Mouse (Mus musculus): ENCODE data around the gene Kank4. TPM values are rescaled to one million over a fixed set of nuclear protein-coding genes. Genes with fewer than 3 reads are reported as not detected.

Kank4 gene
- polyA plus RNA-seq, 1 experiment = 0.01 TPM

DNA sequence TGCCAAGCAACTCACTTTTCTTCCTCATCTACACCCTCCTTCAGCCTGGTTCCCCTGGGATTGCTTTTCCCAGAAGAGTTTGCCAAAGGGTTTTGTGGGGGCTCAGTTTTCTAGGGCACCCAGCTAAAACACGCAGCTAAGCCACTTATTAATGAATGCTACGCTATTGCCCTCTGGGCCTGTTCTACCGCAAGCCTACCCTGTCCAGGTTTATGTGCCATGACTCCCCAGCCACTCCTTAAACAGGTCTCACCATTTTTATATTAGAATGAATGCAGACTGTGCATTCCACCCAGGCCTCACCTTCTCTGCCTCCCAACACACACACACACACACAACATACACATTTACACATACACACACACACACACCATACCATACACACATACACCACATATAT is 5.7 kb upstream of the Kank4 start:
- no peak overlapping the region for H3K4me2 ChIP-seq (ENCODE audit: low read depth)
- no peaks in the 10 kb centered on the region for H3K79me2 ChIP-seq (ENCODE audit: control insufficient read depth, insufficient read depth)
- H3K27me3 ChIP-seq (ENCODE audit: control insufficient read depth, insufficient read depth, insufficient read length) = peaks cover under 1% of the 10 kb centered on the region
- H3K4me3 ChIP-seq = no peak overlapping the region
- TF ChIP-seq MYOD1 (IDR thresholded peaks at IDR 0.05; ENCODE audit: control insufficient read depth in 1 of 3, insufficient read length in 2 of 3, low read depth in 2 of 3) (no peak), SRF (IDR thresholded peaks at IDR 0.05; ENCODE audit: control insufficient read depth, insufficient read length, low read depth) (no peak), POLR2AphosphoS2 (IDR thresholded peaks at IDR 0.05; ENCODE audit: insufficient read length, low read depth) (no peak), E2F4 (IDR thresholded peaks at IDR 0.05; ENCODE audit: insufficient read depth) (no peak), USF1 (IDR thresholded peaks at IDR 0.05; ENCODE audit: low read depth) (no peak), TCF12 (IDR thresholded peaks at IDR 0.05; ENCODE audit: insufficient read depth, poor library complexity, severe bottlenecking) (no peak), TCF3 (IDR thresholded peaks at IDR 0.05; ENCODE audit: insufficient read length, low read depth) (no peak), MAX (IDR thresholded peaks at IDR 0.05; ENCODE audit: low read depth) (no peak), CEBPB (IDR thresholded peaks at IDR 0.05; ENCODE audit: insufficient read depth, poor library complexity, severe bottlenecking) (no peak), REST (IDR thresholded peaks at IDR 0.05; ENCODE audit: insufficient read depth, insufficient read length) (no peak)
- H3ac ChIP-seq (ENCODE audit: control insufficient read depth, insufficient read length) = no peak overlapping the region
- no peaks in the 10 kb centered on the region for H3K36me3 ChIP-seq (ENCODE audit: control insufficient read depth, insufficient read depth)

DNA sequence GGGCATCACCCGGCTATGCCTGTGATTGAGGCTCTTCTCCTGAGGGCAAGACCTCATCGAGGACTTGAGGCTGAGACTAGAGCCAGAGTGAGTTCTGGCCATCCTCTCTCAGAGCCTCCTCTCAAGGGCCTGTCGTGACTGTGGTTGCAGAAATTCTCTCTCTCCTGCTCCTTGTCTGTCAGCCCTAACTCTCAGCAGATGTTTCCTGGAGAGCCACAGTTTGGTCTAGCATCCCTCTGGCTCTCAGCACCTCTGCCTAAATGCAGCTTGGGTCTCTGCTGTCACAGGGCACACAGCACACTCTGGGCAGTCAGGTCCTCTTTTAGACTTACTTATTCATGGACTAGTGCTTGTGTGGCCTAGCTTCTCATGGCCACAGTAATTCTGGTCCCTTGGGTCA is 5.1 kb upstream of the Kank4 start:
- Histone ChIP-seq H3K4me2 (ENCODE audit: low read depth) (no peak overlapping the region), H3K36me3 (ENCODE audit: control insufficient read depth, insufficient read depth) (no peaks in the 10 kb centered on the region), H3K27me3 (ENCODE audit: control insufficient read depth, insufficient read depth, insufficient read length) (peaks cover 6% of the 10 kb centered on the region), H3ac (ENCODE audit: control insufficient read depth, insufficient read length) (no peak overlapping the region), H3K4me3 (no peak overlapping the region), H3K79me2 (ENCODE audit: control insufficient read depth, insufficient read depth) (no peaks in the 10 kb centered on the region)
- no peak for TF ChIP-seq CEBPB (IDR thresholded peaks at IDR 0.05; ENCODE audit: insufficient read depth, poor library complexity, severe bottlenecking)
- TF ChIP-seq REST (IDR thresholded peaks at IDR 0.05; ENCODE audit: insufficient read depth, insufficient read length) = no peak
- TF ChIP-seq POLR2A (IDR thresholded peaks at IDR 0.05; ENCODE audit: insufficient read length, low read depth) = no peak
- no peak for TF ChIP-seq MYOG (IDR thresholded peaks at IDR 0.05; ENCODE audit: control insufficient read depth in 1 of 3, insufficient read depth in 1 of 3, insufficient read length in 2 of 3, low read depth in 2 of 3)
- TF ChIP-seq SRF (IDR thresholded peaks at IDR 0.05; ENCODE audit: control insufficient read depth, insufficient read length, low read depth) = no peak
- no peak for TF ChIP-seq TCF12 (IDR thresholded peaks at IDR 0.05; ENCODE audit: insufficient read depth, poor library complexity, severe bottlenecking)
- no peak for TF ChIP-seq E2F4 (IDR thresholded peaks at IDR 0.05; ENCODE audit: insufficient read depth)
- no peak for TF ChIP-seq MYOD1 (IDR thresholded peaks at IDR 0.05; ENCODE audit: control insufficient read depth in 1 of 3, insufficient read length in 2 of 3, low read depth in 2 of 3)
- TF ChIP-seq POLR2AphosphoS2 (IDR thresholded peaks at IDR 0.05; ENCODE audit: insufficient read length, low read depth) = no peak
- no peak for TF ChIP-seq USF1 (IDR thresholded peaks at IDR 0.05; ENCODE audit: low read depth)
- TF ChIP-seq MAX (IDR thresholded peaks at IDR 0.05; ENCODE audit: low read depth) = no peak

DNA sequence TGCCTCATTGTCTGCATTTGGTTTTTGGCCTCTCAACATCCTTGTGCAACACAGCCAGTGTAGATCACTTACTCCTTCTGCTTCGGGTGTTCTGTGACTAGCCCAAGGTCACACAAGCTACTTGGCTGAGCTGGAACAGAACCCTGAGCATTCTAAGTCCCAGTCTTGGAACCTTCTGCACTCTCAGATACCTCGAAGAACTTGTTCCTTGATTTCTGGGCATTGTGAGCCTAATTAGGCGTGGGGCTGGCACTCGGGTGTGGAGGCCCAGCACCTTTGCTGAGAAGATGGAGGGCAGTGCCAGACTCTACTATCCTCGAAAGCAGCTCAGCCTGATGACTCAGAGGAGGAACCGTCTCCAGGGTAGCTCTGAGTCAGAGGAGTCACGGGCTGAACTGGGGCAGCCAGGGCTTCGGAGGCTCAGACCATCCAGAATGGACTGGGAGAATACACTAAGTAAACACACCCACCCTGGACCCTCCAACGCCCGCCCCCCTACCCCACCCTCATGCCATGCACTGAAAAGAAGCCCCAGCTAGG is 1.9 kb upstream of the Kank4 start:
- no peak overlapping the region for H3ac ChIP-seq (ENCODE audit: control insufficient read depth, insufficient read length)
- no peak for TF ChIP-seq REST (IDR thresholded peaks at IDR 0.05; ENCODE audit: insufficient read depth, insufficient read length)
- TF ChIP-seq MYOD1 (IDR thresholded peaks at IDR 0.05; ENCODE audit: control insufficient read depth in 1 of 3, insufficient read length in 2 of 3, low read depth in 2 of 3) = no peak
- TF ChIP-seq TCF3 (IDR thresholded peaks at IDR 0.05; ENCODE audit: insufficient read length, low read depth) = no peak
- TF ChIP-seq MYOG (IDR thresholded peaks at IDR 0.05; ENCODE audit: control insufficient read depth in 1 of 3, insufficient read depth in 1 of 3, insufficient read length in 2 of 3, low read depth in 2 of 3) = no peak
- TF ChIP-seq MAX (IDR thresholded peaks at IDR 0.05; ENCODE audit: low read depth) = no peak
- TF ChIP-seq CEBPB (IDR thresholded peaks at IDR 0.05; ENCODE audit: insufficient read depth, poor library complexity, severe bottlenecking) = no peak
- TF ChIP-seq E2F4 (IDR thresholded peaks at IDR 0.05; ENCODE audit: insufficient read depth) = no peak
- no peak for TF ChIP-seq SRF (IDR thresholded peaks at IDR 0.05; ENCODE audit: control insufficient read depth, insufficient read length, low read depth)
- no peak for TF ChIP-seq POLR2AphosphoS2 (IDR thresholded peaks at IDR 0.05; ENCODE audit: insufficient read length, low read depth)
- no peak for TF ChIP-seq USF1 (IDR thresholded peaks at IDR 0.05; ENCODE audit: low read depth)
- no peak for TF ChIP-seq POLR2A (IDR thresholded peaks at IDR 0.05; ENCODE audit: insufficient read length, low read depth)
- no peak for TF ChIP-seq TCF12 (IDR thresholded peaks at IDR 0.05; ENCODE audit: insufficient read depth, poor library complexity, severe bottlenecking)
- no peak overlapping the region for H3K4me2 ChIP-seq (ENCODE audit: low read depth)
- no peak overlapping the region for H3K4me3 ChIP-seq
- H3K27me3 ChIP-seq (ENCODE audit: control insufficient read depth, insufficient read depth, insufficient read length) = peaks cover 17% of the 10 kb centered on the region
- no peaks in the 10 kb centered on the region for H3K79me2 ChIP-seq (ENCODE audit: control insufficient read depth, insufficient read depth)
- H3K36me3 ChIP-seq (ENCODE audit: control insufficient read depth, insufficient read depth) = no peaks in the 10 kb centered on the region

DNA sequence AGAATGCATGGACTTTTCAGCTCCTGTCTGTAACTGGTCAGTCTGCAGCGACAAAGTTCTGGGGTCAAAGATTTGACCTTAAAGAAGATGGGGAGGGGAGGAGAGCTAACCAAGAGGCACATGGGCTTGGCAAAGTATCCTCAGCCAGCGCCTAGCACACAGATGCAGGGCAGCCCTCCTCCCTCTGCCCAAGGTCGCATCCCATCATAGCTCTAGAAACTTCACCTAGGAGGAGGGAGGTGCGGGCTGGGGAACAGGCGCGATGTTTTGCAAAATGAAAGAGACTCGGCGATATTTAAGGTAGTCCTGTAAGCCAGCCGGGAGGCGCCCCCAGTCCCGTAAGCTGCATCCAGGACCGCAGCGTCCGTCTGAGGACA is 542 bp downstream of the Kank4 start:
- H3K36me3 ChIP-seq (ENCODE audit: control insufficient read depth, insufficient read depth) = no peaks in the 10 kb centered on the region
- H3ac ChIP-seq (ENCODE audit: control insufficient read depth, insufficient read length) = no peak overlapping the region
- peaks cover 17% of the 10 kb centered on the region for H3K27me3 ChIP-seq (ENCODE audit: control insufficient read depth, insufficient read depth, insufficient read length)
- no peak overlapping the region for H3K4me3 ChIP-seq
- TF ChIP-seq REST (IDR thresholded peaks at IDR 0.05; ENCODE audit: insufficient read depth, insufficient read length) = no peak
- TF ChIP-seq MYOG (IDR thresholded peaks at IDR 0.05; ENCODE audit: control insufficient read depth in 1 of 3, insufficient read depth in 1 of 3, insufficient read length in 2 of 3, low read depth in 2 of 3) = no peak
- TF ChIP-seq TCF12 (IDR thresholded peaks at IDR 0.05; ENCODE audit: insufficient read depth, poor library complexity, severe bottlenecking) = no peak
- TF ChIP-seq USF1 (IDR thresholded peaks at IDR 0.05; ENCODE audit: low read depth) = no peak
- H3K79me2 ChIP-seq (ENCODE audit: control insufficient read depth, insufficient read depth) = no peaks in the 10 kb centered on the region
- H3K4me2 ChIP-seq (ENCODE audit: low read depth) = no peak overlapping the region

DNA sequence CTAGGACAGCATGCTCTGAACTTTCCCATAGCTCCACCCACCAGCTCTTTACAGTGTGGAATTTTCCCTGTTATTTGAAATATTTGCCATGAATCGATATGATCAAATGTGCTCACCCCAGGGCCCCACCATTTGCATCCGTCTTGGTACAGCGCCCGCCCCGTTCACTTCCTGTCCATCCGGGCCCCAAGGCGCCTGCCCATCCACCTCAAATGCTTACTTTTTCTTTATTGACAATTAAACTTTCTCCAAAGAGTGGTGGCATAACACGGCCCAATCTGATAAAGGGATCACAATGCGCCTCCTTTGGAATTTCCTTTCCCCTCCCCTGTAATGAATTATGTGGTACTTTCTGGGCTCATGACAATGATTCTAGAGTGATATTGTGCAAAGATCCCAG is 11.0 kb downstream of the Kank4 start:
- H3K4me3 ChIP-seq = no peak overlapping the region
- no peaks in the 10 kb centered on the region for H3K27me3 ChIP-seq (ENCODE audit: control insufficient read depth, insufficient read depth, insufficient read length)
- H3ac ChIP-seq (ENCODE audit: control insufficient read depth, insufficient read length) = no peak overlapping the region
- no peak overlapping the region for H3K4me2 ChIP-seq (ENCODE audit: low read depth)
- H3K79me2 ChIP-seq (ENCODE audit: control insufficient read depth, insufficient read depth) = no peaks in the 10 kb centered on the region
- TF ChIP-seq MYOD1 (IDR thresholded peaks at IDR 0.05; ENCODE audit: control insufficient read depth in 1 of 3, insufficient read length in 2 of 3, low read depth in 2 of 3) (no peak), SRF (IDR thresholded peaks at IDR 0.05; ENCODE audit: control insufficient read depth, insufficient read length, low read depth) (no peak), MAX (IDR thresholded peaks at IDR 0.05; ENCODE audit: low read depth) (no peak), POLR2A (IDR thresholded peaks at IDR 0.05; ENCODE audit: insufficient read length, low read depth) (no peak), CEBPB (IDR thresholded peaks at IDR 0.05; ENCODE audit: insufficient read depth, poor library complexity, severe bottlenecking) (no peak), TCF3 (IDR thresholded peaks at IDR 0.05; ENCODE audit: insufficient read length, low read depth) (no peak), TCF12 (IDR thresholded peaks at IDR 0.05; ENCODE audit: insufficient read depth, poor library complexity, severe bottlenecking) (no peak), REST (IDR thresholded peaks at IDR 0.05; ENCODE audit: insufficient read depth, insufficient read length) (no peak), MYOG (IDR thresholded peaks at IDR 0.05; ENCODE audit: control insufficient read depth in 1 of 3, insufficient read depth in 1 of 3, insufficient read length in 2 of 3, low read depth in 2 of 3) (no peak), USF1 (IDR thresholded peaks at IDR 0.05; ENCODE audit: low read depth) (no peak), E2F4 (IDR thresholded peaks at IDR 0.05; ENCODE audit: insufficient read depth) (no peak), POLR2AphosphoS2 (IDR thresholded peaks at IDR 0.05; ENCODE audit: insufficient read length, low read depth) (no peak)
- H3K36me3 ChIP-seq (ENCODE audit: control insufficient read depth, insufficient read depth) = no peaks in the 10 kb centered on the region

Measured in myocyte (in vitro differentiated cells).